Mouse (Mus musculus) C2C12 (cell line): ENCODE measurements around the gene Caln1.

ENCODE experiments used
- CTCF ChIP-seq: IDR thresholded peaks from one replicate; pipeline ENCODE4 v1.5.1; 2011; ENCODE audit not compliant: control insufficient read depth, insufficient read depth, insufficient read length
- MAX ChIP-seq: IDR thresholded peaks from one replicate; pipeline ENCODE4 v1.6.1; 2011; ENCODE audit warnings: mild to moderate bottlenecking, control low read depth
- MYOG ChIP-seq: IDR thresholded peaks from one replicate; pipeline ENCODE4 v1.6.1; 2011; ENCODE audit not compliant: control insufficient read depth, insufficient read length; ENCODE audit errors: extremely low read depth
- USF1 ChIP-seq: IDR thresholded peaks from one replicate; pipeline ENCODE4 v1.6.1; 2011; ENCODE audit warnings: low read depth, mild to moderate bottlenecking, control low read depth, moderate library complexity

DNA sequence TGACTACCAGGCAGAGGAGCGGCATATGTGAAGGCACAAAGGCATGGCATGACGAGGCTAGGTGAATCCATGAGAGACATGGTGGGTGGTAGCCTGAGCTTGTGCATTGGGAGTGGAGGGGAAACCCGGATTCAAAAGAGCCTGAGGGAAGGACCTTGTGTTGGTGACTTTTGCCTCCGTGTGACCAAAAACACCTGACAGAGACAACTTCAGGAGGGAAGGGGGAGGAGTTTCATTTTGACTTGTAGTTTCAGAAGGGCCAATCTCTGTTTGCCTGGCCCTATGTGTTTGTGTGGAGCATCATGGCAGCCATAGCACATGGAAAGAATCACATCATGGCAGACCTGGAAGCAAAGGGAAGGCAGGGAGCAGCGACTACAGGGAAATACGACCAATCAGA, 479.3 kb downstream of the Caln1 start:
- TF ChIP-seq MYOG, result no peak
- no peak for TF ChIP-seq CTCF
- TF ChIP-seq USF1, result no peak
- no peak for TF ChIP-seq MAX
